In genomic region chr7:84605704-84606292, GRCm38 (mm10) we compare ENCODE assay signal across 8 mouse cellular contexts. TPM values are rescaled to one million over a fixed set of nuclear protein-coding genes. Genes with fewer than 3 reads are reported as not detected.
DNase-seq lines count a peak whose midpoint lies in the region; ATAC-seq and TF ChIP-seq lines count a peak whose summit lies in the region.

No protein-coding gene starts in this region.

- WGBS in forebrain, postnatal 0 days: under 1% methylated on average over 36 of the region's 36 CpGs
- 0% methylated on average over 36 of the region's 36 CpGs for WGBS in neural tube, embryonic 15.5 days

- peak overlapping the region; percentile 72 for H3K4me2 ChIP-seq in forebrain, postnatal 0 days (ENCODE audit: low read depth)
- peak overlapping the region; percentile 97 for H3K4me2 ChIP-seq in neural tube, embryonic 15.5 days

- peak overlapping the region; percentile 65 for H3K4me3 ChIP-seq in forebrain, postnatal 0 days (ENCODE audit: low read depth, low read length)
- H3K4me3 ChIP-seq in layer of hippocampus, adult 2 months: peak overlapping the region; percentile 80
- peak overlapping the region; percentile 54 for H3K4me3 ChIP-seq in neural tube, embryonic 15.5 days (replicated peaks)

- DNase-seq in ES-CJ7 (ENCODE audit: low read depth, low spot score): peak; percentile 82
- peak; percentile 74 to 83 for DNase-seq in cerebellum, adult 18-20 months
- peak; percentile 48 for DNase-seq in forebrain, postnatal 0 days
- DNase-seq in heart, postnatal 4 days: peak; percentile 71
- DNase-seq in layer of hippocampus, adult 2 months (ENCODE audit: low spot score in 2 of 2): peak; percentile 83 to 84
- DNase-seq in lung, adult 18-20 months: peak; percentile 94 to 96
- DNase-seq in testis, postnatal 14 days (ENCODE audit: low spot score): peak; percentile 80

- peaks cover 10% of the 10 kb centered on the region for H3K4me1 ChIP-seq in forebrain, postnatal 0 days (ENCODE audit: insufficient read depth)
- H3K4me1 ChIP-seq in neural tube, embryonic 15.5 days: peaks cover 15% of the 10 kb centered on the region

- peak overlapping the region; percentile 59 for H3K27ac ChIP-seq in forebrain, postnatal 0 days (ENCODE audit: low read depth, low read length)
- peak overlapping the region; percentile 86 for H3K27ac ChIP-seq in layer of hippocampus, adult 2 months
- H3K27ac ChIP-seq in neural tube, embryonic 15.5 days (replicated peaks): peak overlapping the region; percentile 56

- no peaks in the 10 kb centered on the region for H3K36me3 ChIP-seq in forebrain, postnatal 0 days (ENCODE audit: insufficient read depth)
- no peaks in the 10 kb centered on the region for H3K36me3 ChIP-seq in neural tube, embryonic 15.5 days

- no peaks in the 10 kb centered on the region for H3K9me3 ChIP-seq in forebrain, postnatal 0 days (ENCODE audit: low read length)
- no peaks in the 10 kb centered on the region for H3K9me3 ChIP-seq in neural tube, embryonic 15.5 days (replicated peaks)

- no peak for TF ChIP-seq CTCF in forebrain, postnatal 0 days (IDR thresholded peaks at IDR 0.05; ENCODE audit: low read depth)
- TF ChIP-seq CTCF in layer of hippocampus, adult 2 months (conservative IDR thresholded peaks at IDR 0.05): no peak

- no peaks in the 10 kb centered on the region for H3K27me3 ChIP-seq in forebrain, postnatal 0 days (ENCODE audit: insufficient read depth, low read length)
- no peaks in the 10 kb centered on the region for H3K27me3 ChIP-seq in neural tube, embryonic 15.5 days (replicated peaks)

- peak; percentile 90 for ATAC-seq in forebrain, postnatal 0 days
- ATAC-seq in neural tube, embryonic 15.5 days (ENCODE audit: low FRiP score): peak; percentile 88

- H3K9ac ChIP-seq in forebrain, postnatal 0 days: peak overlapping the region; percentile 81
- peak overlapping the region; percentile 62 for H3K9ac ChIP-seq in neural tube, embryonic 15.5 days (replicated peaks)

RNA-seq across cellular contexts. Expression of gene Fah, which starts 0.7 kb away (rescaled TPM):
- 8.9 and 10.4 TPM in 2 replicates for total RNA-seq in forebrain, postnatal 0 days (2014; rRNA removed)
- polyA plus RNA-seq in forebrain, postnatal 0 days (2015; fragmentation: Nextera tagmentation; extraction: Ambion mirVana): 10.6 and 12.2 TPM in 2 replicates
- total RNA-seq in heart, postnatal 4 days (2021): 1 to 10 TPM; 5.5 to 5.7 TPM
- total RNA-seq in layer of hippocampus, adult 2 months (2021): 10 to 100 TPM; 20.7 to 21.0 TPM
- polyA plus RNA-seq in neural tube, embryonic 15.5 days (2015; fragmentation: Nextera tagmentation; extraction: Ambion mirVana): 12.3 and 12.6 TPM in 2 replicates

Comparison
In these comparisons a context has a peak if more than half of its experiments do, and no peak if none do; other contexts are left out.
1. Peak in every context shown above with its lines: DNase-seq, ATAC-seq, H3K4me3 ChIP-seq and H3K27ac ChIP-seq.